Mouse (Mus musculus): ENCODE data around the gene Gbx1. TPM values are rescaled to one million over a fixed set of nuclear protein-coding genes. Genes with fewer than 3 reads are reported as not detected.

The Gbx1 gene
- polyA plus RNA-seq, 1 experiment from 2014 or later = 0.04 TPM

- no peak for ATAC-seq (ENCODE audit: insufficient number of reproducible peaks, insufficient read depth, low FRiP score, low TSS enrichment)
- Histone ChIP-seq H3K4me2 (replicated peaks) (no peak overlapping the region), H3K4me3 (no peak overlapping the region), H3K9ac (no peak overlapping the region), H3K27me3 (no peaks in the 10 kb centered on the region), H3K36me3 (peaks cover 95% of the 10 kb centered on the region), H3K27ac (no peak overlapping the region), H3K4me1 (peaks cover 7% of the 10 kb centered on the region; the same call in 1 of the 2 replicates), H3K9me3 (no peaks in the 10 kb centered on the region)
- 87% methylated on average over 16 of the region's 16 CpGs for WGBS
These were observed 34.3 kb downstream of the Gbx1 start for GRCm38 (mm10) chr5:24492546-24493285.

GRCm38 (mm10) chr5:24490413-24490920 lies 36.5 kb downstream of the Gbx1 start:
- H3K4me1 ChIP-seq = peaks cover 6% of the 10 kb centered on the region
- H3K36me3 ChIP-seq = peaks cover 92% of the 10 kb centered on the region
- no peaks in the 10 kb centered on the region for H3K27me3 ChIP-seq
- no peak overlapping the region for H3K27ac ChIP-seq
- H3K4me3 ChIP-seq = no peak overlapping the region
- WGBS = 75% methylated on average over 14 of the region's 14 CpGs
- no peaks in the 10 kb centered on the region for H3K9me3 ChIP-seq
- no peak for ATAC-seq (ENCODE audit: insufficient number of reproducible peaks, insufficient read depth, low FRiP score, low TSS enrichment)
- no peak overlapping the region for H3K4me2 ChIP-seq (replicated peaks)
- H3K9ac ChIP-seq = no peak overlapping the region

- Histone ChIP-seq H3K4me3 (no peak overlapping the region), H3K9ac (no peak overlapping the region), H3K9me3 (no peaks in the 10 kb centered on the region), H3K27me3 (0 out of 2 replicates have a peak, but pooled peaks cover 8% of the 10 kb centered on the region), H3K27ac (no peak overlapping the region), H3K4me2 (replicated peaks) (no peak overlapping the region), H3K4me1 (peaks cover 29% of the 10 kb centered on the region), H3K36me3 (peaks cover 78% of the 10 kb centered on the region)
- ATAC-seq (ENCODE audit: insufficient number of reproducible peaks, insufficient read depth, low FRiP score, low TSS enrichment) = no peak
- 86% methylated on average over 5 of the region's 5 CpGs for WGBS
These were observed 40.3 kb downstream of the Gbx1 start for GRCm38 (mm10) chr5:24486738-24487137.

GRCm38 (mm10) chr5:24486097-24486496 lies 40.9 kb downstream of the Gbx1 start:
- H3K27me3 ChIP-seq = 0 out of 2 replicates have a peak, but pooled peaks cover 8% of the 10 kb centered on the region
- no peak overlapping the region for H3K4me3 ChIP-seq
- H3K27ac ChIP-seq = no peak overlapping the region
- WGBS = 2% methylated on average over 8 of the region's 8 CpGs
- peaks cover 76% of the 10 kb centered on the region for H3K36me3 ChIP-seq
- H3K9me3 ChIP-seq = no peaks in the 10 kb centered on the region
- H3K4me1 ChIP-seq = peaks cover 33% of the 10 kb centered on the region
- H3K9ac ChIP-seq = no peak overlapping the region
- ATAC-seq (ENCODE audit: insufficient number of reproducible peaks, insufficient read depth, low FRiP score, low TSS enrichment) = no peak
- no peak overlapping the region for H3K4me2 ChIP-seq (replicated peaks)

- no peak overlapping the region for H3K27ac ChIP-seq
- H3K4me3 ChIP-seq = no peak overlapping the region
- peaks cover 36% of the 10 kb centered on the region for H3K4me1 ChIP-seq
- H3K4me2 ChIP-seq (replicated peaks) = peak overlapping the region; percentile 30
- ATAC-seq (ENCODE audit: insufficient number of reproducible peaks, insufficient read depth, low FRiP score, low TSS enrichment) = no peak
- WGBS = 26% methylated on average over 22 of the region's 22 CpGs
- peaks cover 76% of the 10 kb centered on the region for H3K36me3 ChIP-seq
- H3K9me3 ChIP-seq = no peaks in the 10 kb centered on the region
- H3K9ac ChIP-seq = peak overlapping the region; percentile 30; the same call in 1 of the 2 replicates
- H3K27me3 ChIP-seq = 0 out of 2 replicates have a peak, but pooled peaks cover 8% of the 10 kb centered on the region
These were observed 42.0 kb downstream of the Gbx1 start for GRCm38 (mm10) chr5:24484963-24485362.

GRCm38 (mm10) chr5:24483326-24483725 lies 43.7 kb downstream of the Gbx1 start:
- H3K36me3 ChIP-seq = peaks cover 76% of the 10 kb centered on the region
- 21% methylated on average over 11 of the region's 11 CpGs for WGBS

GRCm38 (mm10) chr5:24482247-24483079 lies 44.5 kb downstream of the Gbx1 start:
- Histone ChIP-seq H3K4me3 (no peak overlapping the region), H3K9ac (peak overlapping the region; percentile 31; the same call in 1 of the 2 replicates)
- ATAC-seq (ENCODE audit: insufficient number of reproducible peaks, insufficient read depth, low FRiP score, low TSS enrichment) = no peak

More at GRCm38 (mm10) chr5:24483326-24483725, 43.7 kb downstream of the Gbx1 start:
- no peak overlapping the region for H3K4me3 ChIP-seq
- no peaks in the 10 kb centered on the region for H3K9me3 ChIP-seq
- no peak for ATAC-seq (ENCODE audit: insufficient number of reproducible peaks, insufficient read depth, low FRiP score, low TSS enrichment)
- H3K4me2 ChIP-seq (replicated peaks) = no peak overlapping the region
- H3K9ac ChIP-seq = no peak overlapping the region
- H3K27me3 ChIP-seq = 0 out of 2 replicates have a peak, but pooled peaks cover 8% of the 10 kb centered on the region
- H3K27ac ChIP-seq = no peak overlapping the region
- H3K4me1 ChIP-seq = peaks cover 36% of the 10 kb centered on the region

GRCm38 (mm10) chr5:24481647-24482046 lies 45.4 kb downstream of the Gbx1 start:
- WGBS = 2% methylated on average over 3 of the region's 4 CpGs
- Histone ChIP-seq H3K27me3 (0 out of 2 replicates have a peak, but pooled peaks cover 8% of the 10 kb centered on the region), H3K4me3 (no peak overlapping the region), H3K9me3 (no peaks in the 10 kb centered on the region), H3K4me1 (peaks cover 36% of the 10 kb centered on the region), H3K36me3 (peaks cover 76% of the 10 kb centered on the region), H3K4me2 (replicated peaks) (no peak overlapping the region), H3K9ac (no peak overlapping the region), H3K27ac (no peak overlapping the region)
- ATAC-seq (ENCODE audit: insufficient number of reproducible peaks, insufficient read depth, low FRiP score, low TSS enrichment) = peak; percentile 43; the same call in 1 of the 2 replicates

More at GRCm38 (mm10) chr5:24482247-24483079, 44.5 kb downstream of the Gbx1 start:
- peaks cover 76% of the 10 kb centered on the region for H3K36me3 ChIP-seq
- 32% methylated on average over 39 of the region's 41 CpGs for WGBS
- H3K9me3 ChIP-seq = no peaks in the 10 kb centered on the region
- 0 out of 2 replicates have a peak overlapping the region, but pooled peaks have one; percentile 14 for H3K27ac ChIP-seq
- H3K27me3 ChIP-seq = 0 out of 2 replicates have a peak, but pooled peaks cover 8% of the 10 kb centered on the region
- H3K4me1 ChIP-seq = peaks cover 36% of the 10 kb centered on the region
- 0 out of 2 replicates have a peak overlapping the region, but pooled peaks have one; percentile 2 for H3K4me2 ChIP-seq (replicated peaks)

- peaks cover 56% of the 10 kb centered on the region for H3K36me3 ChIP-seq
- H3K4me1 ChIP-seq = peaks cover 50% of the 10 kb centered on the region
- H3K27me3 ChIP-seq = peaks cover 24% of the 10 kb centered on the region; the same call in 1 of the 2 replicates
- H3K9me3 ChIP-seq = no peaks in the 10 kb centered on the region
- H3K9ac ChIP-seq = no peak overlapping the region
- H3K4me2 ChIP-seq (replicated peaks) = no peak overlapping the region
- no peak for ATAC-seq (ENCODE audit: insufficient number of reproducible peaks, insufficient read depth, low FRiP score, low TSS enrichment)
- H3K4me3 ChIP-seq = no peak overlapping the region
- WGBS = 92% methylated on average over 9 of the region's 9 CpGs
- H3K27ac ChIP-seq = no peak overlapping the region
These were observed 49.1 kb downstream of the Gbx1 start for GRCm38 (mm10) chr5:24477909-24478308.

- Histone ChIP-seq H3K9ac (0 out of 2 replicates have a peak overlapping the region, but pooled peaks have one; percentile 57), H3K4me2 (replicated peaks) (peak overlapping the region; percentile 64), H3K4me1 (peaks cover 40% of the 10 kb centered on the region), H3K36me3 (peaks cover 39% of the 10 kb centered on the region), H3K9me3 (no peaks in the 10 kb centered on the region), H3K4me3 (peak overlapping the region; percentile 39), H3K27ac (no peak overlapping the region), H3K27me3 (peaks cover 25% of the 10 kb centered on the region; the same call in 1 of the 2 replicates)
- WGBS = 72% methylated on average over 6 of the region's 6 CpGs
- no peak for ATAC-seq (ENCODE audit: insufficient number of reproducible peaks, insufficient read depth, low FRiP score, low TSS enrichment)
These were observed 51.3 kb downstream of the Gbx1 start for GRCm38 (mm10) chr5:24475476-24476241.

Data from embryonic facial prominence, embryonic 12.5 days (tissue).